Mouse (Mus musculus) small intestine, adult 2 months (tissue): ENCODE measurements around the gene Olfr638. TPM values are rescaled to one million over a fixed set of nuclear protein-coding genes. Genes with fewer than 3 reads are reported as not detected.
"Not testable (repeated sequence)": the region's sequence is repeated elsewhere in the genome, so short reads cannot be mapped to it uniquely, and the experiment has no call there.

ENCODE experiments used
- H3K27ac ChIP-seq: fragments of 200-500 bp; 2 replicates; pipeline ENCODE4 v1.5.1; 2012; ENCODE audit warnings: low read depth, low read length, control low read depth, inconsistent platforms; ENCODE audit not compliant: insufficient read depth
- H3K27me3 ChIP-seq: fragments of 200-500 bp; 2 replicates; pipeline ENCODE4 v1.6.1; 2012; ENCODE audit warnings: mild to moderate bottlenecking, moderate library complexity, low read length, inconsistent platforms; ENCODE audit not compliant: control insufficient read depth, insufficient read depth
- H3K36me3 ChIP-seq: fragments of 200-500 bp; 2 replicates; pipeline ENCODE4 v1.6.1; 2012; ENCODE audit warnings: mild to moderate bottlenecking, low read length, control low read depth, inconsistent platforms; ENCODE audit not compliant: control insufficient read depth, insufficient read depth
- H3K4me1 ChIP-seq: fragments of 200-500 bp; 2 replicates; pipeline ENCODE4 v1.6.1; 2012; ENCODE audit warnings: low read length, inconsistent platforms, mixed read lengths; ENCODE audit not compliant: control insufficient read depth, insufficient read depth, insufficient read length
- H3K4me3 ChIP-seq: fragments of 200-500 bp; 2 replicates; pipeline ENCODE4 v1.5.1; 2012; ENCODE audit warnings: low read depth, mild to moderate bottlenecking, control low read depth, inconsistent platforms, low read length, moderate library complexity
- CTCF ChIP-seq: fragments of 200-500 bp; IDR thresholded peaks from 2 replicates; pipeline ENCODE4 v1.5.1; 2012; ENCODE audit warnings: low read depth, mild to moderate bottlenecking, control low read depth, inconsistent platforms, low read length, moderate library complexity, mixed read lengths; ENCODE audit not compliant: insufficient replicate concordance, insufficient read length; ENCODE audit errors: extremely low read depth
- POLR2A ChIP-seq: fragments of 200-500 bp; IDR thresholded peaks from 2 replicates; pipeline ENCODE4 v1.6.1; 2012; ENCODE audit warnings: low read depth, mild to moderate bottlenecking, control low read depth, inconsistent platforms, low read length, moderate library complexity
- WGBS: fragments of 180-500 bp; shearing (Covaris S2); methylation state at CpG from one replicate; pipeline ENCODE4 v1.1.7; 2018; 5-methylcytosine and 5-hydroxymethylcytosine counted together
- polyA plus RNA-seq: library from polyadenylated mRNA; depleted of rRNA; stranded (reverse); fragments of >200 nt; gene quantifications from 2 replicates; pipeline ENCODE4 v1.2.3, GENCODE M21; 2012; rRNA removed

Olfr638 gene
- polyA plus RNA-seq: not detected in 2 replicates

DNA sequence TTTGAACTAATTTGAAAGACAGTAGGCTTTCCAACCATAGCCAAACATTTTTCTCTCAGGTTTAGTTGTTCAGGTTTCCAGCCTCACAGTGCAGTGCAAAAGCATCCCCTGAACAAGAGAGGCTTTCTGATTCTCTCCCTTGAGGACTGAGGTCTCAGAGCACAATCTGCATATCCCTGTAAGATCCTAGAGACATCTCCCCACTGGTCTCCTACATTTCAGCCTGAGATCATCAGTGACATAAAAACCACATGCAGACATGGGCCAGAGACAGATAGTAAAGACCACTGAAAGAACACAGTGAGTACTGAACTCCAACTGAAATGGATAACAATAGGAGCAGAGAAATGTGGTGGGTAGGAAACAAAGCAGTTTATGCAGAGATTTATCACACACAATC is at the start of gene Olfr638:
Gene Olfr638, plus strand, starts transcription at position 301 of the 400 bp plus-strand sequence.
- Histone ChIP-seq H3K4me1 (no peaks in the 10 kb centered on the region), H3K4me3 (no peak within 1 kb of the TSS), H3K36me3 (no peaks in the 10 kb centered on the region), H3K27ac (no peak within 1 kb of the TSS), H3K27me3 (no peaks in the 10 kb centered on the region)
- TF ChIP-seq CTCF (no peak), POLR2A (no peak)

DNA sequence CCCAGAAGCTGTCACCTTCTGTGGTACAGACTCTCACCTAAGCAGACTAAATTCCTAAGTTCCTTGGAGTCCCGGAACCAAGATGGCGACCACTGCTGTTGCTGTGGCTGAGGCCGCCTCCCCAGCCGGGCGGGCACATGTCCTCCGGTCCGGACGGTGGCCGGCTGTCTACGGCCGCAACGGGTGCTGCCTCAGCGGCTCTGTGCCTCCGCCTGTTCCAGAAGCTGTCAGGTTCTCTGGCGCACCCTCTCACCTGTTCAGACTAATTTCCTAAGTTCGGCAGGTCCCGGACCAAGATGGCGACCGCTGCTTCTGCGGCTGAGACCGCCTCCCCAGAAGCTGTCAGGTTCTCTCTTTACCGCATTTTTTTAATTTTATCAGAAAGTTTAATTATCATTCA is 31.7 kb upstream of the Olfr638 start:
- H3K4me3 ChIP-seq, H3K27me3 ChIP-seq, H3K27ac ChIP-seq, H3K36me3 ChIP-seq, H3K4me1 ChIP-seq: not testable (repeated sequence)
- 95% methylated on average over 22 of the region's 22 CpGs for WGBS

DNA sequence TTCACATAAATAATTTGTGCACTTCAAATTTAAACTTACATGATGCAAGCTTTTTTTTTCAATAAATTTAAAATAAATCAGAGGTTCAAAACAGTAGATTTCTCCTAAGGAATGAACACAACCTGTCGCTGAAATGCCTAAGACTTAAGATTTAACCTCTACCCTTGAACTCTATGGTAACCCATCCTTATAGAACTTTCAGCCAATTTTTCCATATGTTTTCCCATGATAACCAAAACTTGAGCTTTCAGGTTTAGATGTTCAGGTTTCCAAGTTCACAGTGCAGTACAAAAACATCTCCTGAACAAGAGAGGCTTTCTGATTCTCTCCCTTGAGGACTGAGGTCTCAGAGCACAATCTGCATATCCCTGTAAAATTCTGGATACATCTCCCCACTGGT is 27.7 kb upstream of the Olfr638 start, which contains the start of gene Olfr635:
Gene Olfr635, plus strand, starts transcription at position 301 of the 400 bp plus-strand sequence.
- Histone ChIP-seq H3K4me1 (no peaks in the 10 kb centered on the region), H3K36me3 (no peaks in the 10 kb centered on the region), H3K27ac (no peak within 1 kb of the TSS), H3K27me3 (no peaks in the 10 kb centered on the region), H3K4me3 (no peak within 1 kb of the TSS)
- TF ChIP-seq CTCF (no peak), POLR2A (no peak)
- WGBS: 70% methylated on average over 1 of the region's 1 CpGs

DNA sequence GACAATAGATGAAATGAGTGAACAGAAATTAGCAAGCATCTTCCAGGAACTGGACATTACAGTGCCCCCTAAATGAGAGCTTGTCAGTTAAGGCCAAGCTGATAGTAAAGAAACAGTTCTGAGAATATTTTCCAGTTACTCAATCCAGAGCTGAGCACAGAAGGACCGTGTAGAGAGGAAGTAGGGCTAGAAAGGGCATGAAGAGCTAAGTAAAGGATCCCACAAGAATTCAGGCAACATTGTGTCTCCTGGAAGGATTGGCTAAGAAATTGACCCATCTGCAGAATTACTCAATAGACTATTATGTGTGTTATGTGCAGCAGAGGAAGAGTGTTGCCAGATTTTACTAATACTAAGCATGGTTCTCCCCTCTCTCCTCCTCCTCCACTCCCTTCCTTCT is 26.8 kb upstream of the Olfr638 start:
- no peak overlapping the region for H3K4me3 ChIP-seq
- H3K4me1 ChIP-seq: no peaks in the 10 kb centered on the region
- no peaks in the 10 kb centered on the region for H3K36me3 ChIP-seq
- H3K27me3 ChIP-seq: no peaks in the 10 kb centered on the region
- no peak for TF ChIP-seq CTCF
- TF ChIP-seq POLR2A: no peak
- H3K27ac ChIP-seq: no peak overlapping the region
- 40% methylated on average over 1 of the region's 1 CpGs for WGBS

DNA sequence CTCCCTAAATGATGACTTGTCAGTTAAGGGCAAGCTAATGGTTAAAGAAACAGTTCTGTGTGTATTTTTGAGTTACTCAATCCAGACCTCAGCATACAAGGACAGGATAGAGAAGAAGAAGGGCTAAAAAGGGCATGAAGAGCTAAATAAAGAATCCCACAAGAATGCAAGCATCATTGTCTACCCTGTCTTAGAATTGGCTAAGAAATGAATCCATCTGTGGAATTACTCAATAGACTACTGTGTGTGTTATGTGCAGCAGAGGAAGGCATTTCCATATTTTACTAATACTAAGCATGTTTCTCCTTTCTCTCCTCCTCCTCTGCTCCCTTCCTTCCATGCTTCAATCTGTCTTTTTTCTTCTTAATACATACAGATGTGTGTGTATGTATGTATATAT is 578 bp downstream of the Olfr638 start:
- Histone ChIP-seq H3K27me3 (no peaks in the 10 kb centered on the region), H3K4me3 (no peak overlapping the region), H3K4me1 (no peaks in the 10 kb centered on the region), H3K36me3 (no peaks in the 10 kb centered on the region), H3K27ac (no peak overlapping the region)
- no peak for TF ChIP-seq CTCF
- TF ChIP-seq POLR2A: no peak

DNA sequence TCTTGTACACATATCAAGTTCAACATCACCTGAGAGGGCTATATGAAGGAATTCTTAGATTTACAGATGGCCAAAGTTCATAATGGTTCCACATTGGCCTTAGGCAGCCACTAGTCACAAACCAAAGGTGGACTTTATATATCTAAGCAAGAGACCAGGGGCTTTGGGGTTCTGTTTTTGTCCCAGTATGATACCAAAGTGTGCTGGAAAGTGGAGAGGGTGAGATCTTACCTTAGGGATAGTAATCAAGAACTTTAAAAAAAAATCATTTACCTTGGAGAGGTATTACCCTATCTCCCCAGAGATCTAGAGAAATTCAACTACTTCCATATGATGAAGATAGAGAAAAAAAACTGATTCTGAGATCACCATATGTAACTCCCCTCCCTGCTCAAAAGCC is 18.7 kb downstream of the Olfr638 start, which contains the start of gene Olfr639:
Gene Olfr639, minus strand, starts transcription at position 101 of the 400 bp plus-strand sequence.
- Histone ChIP-seq H3K36me3 (no peaks in the 10 kb centered on the region), H3K4me3 (no peak within 1 kb of the TSS), H3K27me3 (no peaks in the 10 kb centered on the region), H3K4me1 (no peaks in the 10 kb centered on the region), H3K27ac (no peak within 1 kb of the TSS)
- TF ChIP-seq POLR2A (no peak), CTCF (no peak)

DNA sequence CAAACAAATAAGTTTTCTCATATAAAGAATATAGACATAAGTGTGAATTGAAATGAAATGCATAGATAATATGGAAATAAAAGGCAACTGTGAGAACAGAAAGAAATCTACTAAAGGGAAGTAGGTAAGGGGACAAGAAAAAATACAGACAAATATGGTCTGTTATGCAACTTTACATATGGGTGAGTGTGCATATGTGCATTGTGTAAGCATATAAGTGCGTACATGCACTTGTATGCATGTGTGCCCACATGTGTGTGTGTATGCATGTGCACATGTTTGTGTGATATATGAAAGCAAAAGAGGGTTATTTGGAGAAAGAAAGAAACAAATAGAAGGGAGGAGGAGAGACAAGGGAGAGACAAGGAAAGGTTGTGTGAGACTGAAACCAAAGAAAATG is 20.4 kb downstream of the Olfr638 start:
- Histone ChIP-seq H3K4me1 (no peaks in the 10 kb centered on the region), H3K27ac (no peak overlapping the region), H3K4me3 (no peak overlapping the region), H3K36me3 (no peaks in the 10 kb centered on the region), H3K27me3 (no peaks in the 10 kb centered on the region)
- WGBS: 88% methylated on average over 1 of the region's 1 CpGs
- TF ChIP-seq CTCF (no peak), POLR2A (no peak)

DNA sequence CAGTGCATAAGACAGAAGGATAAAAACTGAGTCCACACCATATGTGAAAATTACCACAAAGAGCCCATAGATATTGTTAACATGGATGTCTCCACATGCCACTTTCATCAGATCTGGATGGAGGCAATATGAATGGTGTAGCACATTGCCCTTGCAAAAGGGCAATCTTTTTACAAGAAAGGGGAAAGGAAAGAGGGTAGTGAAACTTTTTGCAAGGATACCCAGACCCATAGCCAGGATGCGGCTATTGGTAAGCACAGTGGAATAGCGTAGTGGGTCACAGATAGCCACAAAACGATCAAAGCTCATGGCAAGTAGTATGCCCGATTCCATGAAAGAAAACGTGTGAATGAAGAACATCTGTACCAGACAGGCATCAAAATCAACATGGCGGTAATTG is 23.1 kb downstream of the Olfr638 start:
- no peaks in the 10 kb centered on the region for H3K36me3 ChIP-seq
- no peaks in the 10 kb centered on the region for H3K27me3 ChIP-seq
- H3K4me3 ChIP-seq: no peak overlapping the region
- WGBS: 90% methylated on average over 6 of the region's 6 CpGs
- TF ChIP-seq CTCF (no peak), POLR2A (no peak)
- H3K27ac ChIP-seq: no peak overlapping the region
- no peaks in the 10 kb centered on the region for H3K4me1 ChIP-seq
